Mouse (Mus musculus): Measurements from ENCODE around the gene A230050P20Rik.

The A230050P20Rik gene

DNA sequence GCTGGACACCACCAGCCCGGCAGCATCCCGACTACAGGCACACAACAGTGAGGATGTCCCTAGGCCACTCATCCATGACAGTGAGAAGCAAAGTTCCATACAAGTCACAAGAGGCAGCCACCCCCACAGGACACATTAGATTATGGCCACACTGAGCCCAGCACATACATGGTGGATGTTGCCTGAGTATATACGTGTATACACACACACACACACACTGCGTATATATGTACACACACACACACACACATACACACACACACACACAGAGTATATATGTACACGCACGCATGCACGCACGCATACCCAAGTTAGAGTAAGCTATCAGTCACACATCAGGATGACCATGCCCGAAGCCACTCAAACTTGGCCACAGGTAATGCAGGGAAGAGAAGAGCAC, 26.9 kb downstream of the A230050P20Rik start:
- DNase-seq (ENCODE audit: low spot score), result no peak

DNA sequence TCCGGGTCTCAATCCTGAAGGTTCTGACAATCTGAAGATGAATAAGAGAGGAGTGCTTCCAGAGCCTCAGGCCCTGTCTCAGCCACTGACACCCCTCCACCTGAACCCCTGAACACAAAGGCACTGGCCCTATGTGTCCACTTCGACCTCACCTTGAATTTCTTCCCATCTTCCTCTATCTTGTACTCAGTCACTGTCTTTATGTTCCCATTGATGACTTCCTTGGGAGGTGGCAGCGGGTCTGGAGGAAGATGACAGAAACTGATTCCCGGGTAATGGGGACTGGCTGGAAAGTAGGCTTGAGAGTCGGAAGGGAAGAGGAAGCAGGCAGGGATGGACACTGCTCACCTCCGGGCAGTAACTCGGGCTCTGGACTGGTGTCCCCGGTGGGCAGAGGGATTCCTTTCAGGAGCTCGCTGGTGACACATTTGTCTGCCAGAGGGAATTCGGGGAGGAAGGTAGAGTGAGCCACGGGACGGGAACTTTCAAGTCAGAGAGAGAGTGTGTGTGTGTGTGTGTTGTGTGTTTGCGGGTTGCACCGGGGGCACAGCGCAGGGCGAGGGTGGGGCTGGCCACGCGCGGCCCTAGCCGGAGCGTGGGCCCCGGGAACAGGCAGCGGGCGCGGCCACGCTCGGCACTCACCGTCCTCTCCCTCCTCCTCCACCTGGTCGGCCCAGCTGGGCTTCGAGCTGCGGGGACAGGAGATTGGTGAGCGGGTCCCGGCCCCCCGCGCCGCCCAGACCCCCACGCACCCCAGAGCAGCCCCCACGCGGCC, 29.5 kb downstream of the A230050P20Rik start:
- no peak for DNase-seq (ENCODE audit: low spot score)

DNA sequence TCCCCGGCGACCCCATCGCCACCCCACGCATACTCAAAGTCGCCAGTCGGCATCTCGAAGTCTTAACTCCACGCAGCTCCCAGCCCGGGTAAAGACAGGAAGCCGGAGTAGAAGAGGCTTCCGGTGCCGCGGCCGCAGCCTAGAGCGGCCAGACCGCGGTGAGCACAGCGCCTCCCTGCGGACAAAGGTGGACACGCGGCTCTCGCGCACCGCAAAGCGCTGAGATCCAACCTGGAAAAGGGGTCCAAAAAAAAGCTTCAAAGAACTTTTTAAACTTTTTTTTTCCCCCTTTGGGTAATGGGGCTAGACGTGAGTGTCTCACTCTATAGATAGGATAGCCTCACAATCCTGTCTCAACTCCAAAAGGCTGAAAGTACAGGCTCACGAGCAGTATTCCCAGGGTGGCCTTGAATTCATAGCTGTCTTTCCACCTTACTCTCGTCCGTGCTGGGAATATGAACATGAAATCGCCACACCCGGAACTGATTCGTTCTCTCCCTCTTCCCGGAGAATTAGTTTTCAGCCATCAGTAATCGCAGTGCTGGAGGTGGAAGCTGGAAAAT, 30.1 kb downstream of the A230050P20Rik start, which contains the start of gene Eif3g:
Gene Eif3g, minus strand, starts transcription at position 113 of the 563 bp plus-strand sequence.
- DNase-seq (ENCODE audit: low spot score), result peak; percentile 89

DNA sequence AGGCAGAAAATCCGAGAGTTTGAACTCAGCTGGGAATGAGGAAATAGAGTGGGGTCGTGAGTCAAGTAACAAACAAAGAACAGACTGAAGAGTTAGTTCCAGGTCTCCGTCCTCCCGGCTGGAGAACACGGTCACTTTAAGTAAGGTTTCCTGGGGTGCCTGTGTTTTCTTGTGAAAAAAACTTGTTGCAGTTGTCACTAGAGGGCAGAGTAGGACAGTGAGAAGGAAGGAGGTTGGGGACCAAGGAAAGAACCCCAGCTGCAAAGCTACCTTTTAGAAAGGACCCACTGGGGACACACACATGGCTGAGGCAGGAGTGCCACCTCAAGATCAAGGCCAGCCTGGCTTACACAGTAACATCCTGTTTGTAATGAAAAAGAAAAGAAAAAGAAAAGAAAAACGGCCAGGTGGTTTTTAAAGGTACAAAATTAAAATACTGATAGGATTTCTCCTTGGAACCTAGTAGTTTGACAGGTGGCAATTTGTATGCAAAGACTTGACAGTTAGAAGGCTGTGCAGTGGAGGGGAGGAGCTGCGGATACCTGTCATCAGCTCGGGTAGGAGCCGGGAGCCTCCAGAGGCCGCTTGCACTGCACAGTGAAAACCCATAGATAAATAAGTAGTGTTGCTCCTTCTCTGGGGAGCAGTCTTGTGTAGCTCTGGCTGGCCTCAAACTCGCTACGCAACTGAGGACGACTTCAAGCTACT, 33.2 kb downstream of the A230050P20Rik start:
- no peak for DNase-seq (ENCODE audit: low spot score)

DNA sequence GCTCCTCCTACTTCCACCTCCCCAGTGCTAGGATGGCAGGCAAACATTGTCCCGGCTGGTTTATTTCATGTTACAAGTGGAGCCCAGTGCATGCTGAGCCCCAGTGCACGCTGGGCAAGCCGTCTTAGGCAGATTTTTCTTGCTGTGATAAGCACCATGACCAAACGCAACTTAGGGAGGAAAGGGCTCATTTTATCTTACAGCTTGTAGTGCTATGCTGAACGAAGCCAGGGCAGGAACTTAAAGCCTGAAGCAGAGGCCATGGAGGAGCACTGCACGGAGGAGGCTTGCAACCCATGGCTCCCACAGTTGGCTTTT, 33.7 kb downstream of the A230050P20Rik start:
- no peak for DNase-seq (ENCODE audit: low spot score)

DNA sequence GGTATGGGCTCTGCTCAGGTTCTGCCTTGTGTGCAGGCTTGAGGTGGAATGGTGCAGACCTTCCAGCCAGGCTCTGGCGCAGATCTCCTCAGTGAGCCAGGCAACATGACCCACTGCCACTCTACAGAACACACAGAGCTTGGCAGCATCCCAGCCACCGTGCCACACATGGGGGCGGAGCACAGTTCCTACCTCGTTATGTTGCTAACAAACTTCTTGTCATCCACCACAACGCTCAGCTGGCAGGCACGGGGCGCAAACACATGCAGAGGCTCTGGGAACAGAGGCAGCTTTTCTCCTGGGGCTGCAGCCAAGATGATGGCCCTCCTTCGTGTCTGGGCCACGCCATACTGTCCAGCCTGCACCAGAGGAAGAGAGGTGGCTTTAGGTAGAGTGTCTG, 41.5 kb downstream of the A230050P20Rik start:
- no peak for DNase-seq (ENCODE audit: low spot score)

DNA sequence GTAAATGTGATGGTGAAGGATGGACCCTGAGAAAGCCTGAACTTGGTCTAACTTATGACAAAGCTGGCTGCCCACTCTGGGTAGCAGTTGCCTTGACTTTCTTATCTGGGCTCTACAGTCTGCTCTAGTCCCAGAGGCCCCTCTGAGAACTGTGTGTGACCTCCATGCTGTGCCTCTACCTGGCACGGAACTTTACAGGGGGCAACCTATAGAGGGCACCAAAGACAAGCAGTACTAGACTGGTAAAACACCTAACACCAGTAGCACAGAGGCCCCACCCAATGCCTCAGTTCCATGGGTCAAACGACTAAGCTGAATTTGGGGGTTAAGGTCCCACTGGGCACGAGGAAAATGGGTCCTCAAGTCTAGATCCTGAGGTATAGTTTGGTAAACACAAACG, 47.7 kb downstream of the A230050P20Rik start:
- no peak for DNase-seq (ENCODE audit: low spot score)

DNA sequence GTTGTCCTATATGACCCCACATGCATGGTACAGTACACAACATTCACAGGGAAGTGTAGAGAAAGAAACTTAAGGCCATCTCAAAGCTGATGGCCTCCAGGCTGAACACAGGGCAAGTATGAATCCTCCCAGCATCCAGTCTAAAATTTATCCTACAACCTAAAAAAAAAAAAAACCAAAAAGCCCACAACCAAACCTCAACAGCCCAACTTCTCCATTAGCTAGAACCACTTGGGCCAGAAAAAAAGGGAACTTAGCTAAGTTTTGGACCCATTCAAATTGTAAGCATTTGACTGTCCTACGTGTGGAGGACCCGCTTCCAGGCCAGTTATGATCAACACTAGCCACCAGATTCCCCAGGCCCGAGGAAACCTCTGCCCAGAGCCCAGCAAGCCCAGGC, 54.8 kb downstream of the A230050P20Rik start:
- DNase-seq (ENCODE audit: low spot score), result no peak

All from urinary bladder, postnatal 25 days (tissue).